Comparison of ENCODE assay signal across 8 mouse cellular contexts in genomic region chr2:145168405-145168971, GRCm38 (mm10). TPM values are rescaled to one million over a fixed set of nuclear protein-coding genes. Genes with fewer than 3 reads are reported as not detected.
DNase-seq lines count a peak whose midpoint lies in the region; ATAC-seq lines count a peak whose summit lies in the region.

No protein-coding gene starts in this region.

- H3K27me3 ChIP-seq in midbrain, embryonic 15.5 days (replicated peaks) = peaks cover 3% of the 10 kb centered on the region; the same call in 1 of the 2 replicates

- DNase-seq in adrenal gland, postnatal 14 days = peak; percentile 12
- DNase-seq in adrenal gland, adult (ENCODE audit: inconsistent age in 2 of 2, low spot score in 1 of 2) = no peak
- DNase-seq in right cerebral cortex, adult 2 months (ENCODE audit: low spot score in 2 of 2) = peak; percentile 32 to 39
- DNase-seq in right cerebral cortex, adult 18-20 months = no peak
- peak; percentile 35 to 39 for DNase-seq in layer of hippocampus, postnatal 14 days (ENCODE audit: low spot score in 2 of 2)
- no peak for DNase-seq in gastrocnemius, adult 8-10 months (ENCODE audit: low spot score in 2 of 2)
- no peak for DNase-seq in c-Kit-positive CD71-positive TER-119-positive erythroid progenitor cells, embryonic 14.5 days (ENCODE audit: low spot score)

- 9% methylated on average over 10 of the region's 10 CpGs for WGBS in midbrain, embryonic 15.5 days

- ATAC-seq in midbrain, embryonic 15.5 days (replicated peaks) = peak; percentile 46

- no peaks in the 10 kb centered on the region for H3K36me3 ChIP-seq in midbrain, embryonic 15.5 days (replicated peaks)

- H3K4me3 ChIP-seq in midbrain, embryonic 15.5 days = peak overlapping the region; percentile 79

- peaks cover 25% of the 10 kb centered on the region for H3K4me1 ChIP-seq in midbrain, embryonic 15.5 days

- peak overlapping the region; percentile 85 for H3K9ac ChIP-seq in midbrain, embryonic 15.5 days

- no peaks in the 10 kb centered on the region for H3K9me3 ChIP-seq in midbrain, embryonic 15.5 days

- H3K4me2 ChIP-seq in midbrain, embryonic 15.5 days = peak overlapping the region; percentile 82

- H3K27ac ChIP-seq in midbrain, embryonic 15.5 days = peak overlapping the region; percentile 94

RNA-seq across cellular contexts. Expression of gene Slc24a3, which starts 0.9 kb away (rescaled TPM):
- total RNA-seq in adrenal gland, postnatal 14 days (2021) = 40.5 and 40.6 TPM in 2 replicates
- total RNA-seq in layer of hippocampus, postnatal 14 days (2021) = 100 to 1,000 TPM; 192 to 218 TPM
- polyA plus RNA-seq in midbrain, embryonic 15.5 days (2015; fragmentation: Nextera tagmentation; extraction: Ambion mirVana) = 17.4 and 19.6 TPM in 2 replicates
- total RNA-seq in gastrocnemius, adult 8-10 months (2022) = 1 to 10 TPM in 3 of 4 experiments, under 1 TPM in 1; 0.85 to 1.4 (median 1.2) TPM

Comparison
In these comparisons a context has a peak if more than half of its experiments do, and no peak if none do; other contexts are left out.
1. DNase-seq: peak in adrenal gland, postnatal 14 days (single experiment), right cerebral cortex, adult 2 months (2 of 2) and layer of hippocampus, postnatal 14 days (2 of 2); none in adrenal gland, adult (0 of 2), right cerebral cortex, adult 18-20 months (single experiment), gastrocnemius, adult 8-10 months (0 of 2) and c-Kit-positive CD71-positive TER-119-positive erythroid progenitor cells, embryonic 14.5 days (single experiment).
2. RNA of gene Slc24a3, which starts 0.9 kb away (total RNA-seq): 192 to 218 TPM in layer of hippocampus, postnatal 14 days and 40.5 to 40.6 TPM in adrenal gland, postnatal 14 days; 0.85 to 1.4 TPM in gastrocnemius, adult 8-10 months; every median in the first group is over 10 times any median in the second.